Mouse (Mus musculus) macrophage (primary cell): ENCODE data around the gene Igdcc4. TPM values are rescaled to one million over a fixed set of nuclear protein-coding genes. Genes with fewer than 3 reads are reported as not detected.

Source experiments
- H3K27ac ChIP-seq: fragments of 350-480 bp; formaldehyde crosslinking; 2 replicates; pipeline ENCODE4 v1.9.0; 2021
- H3K36me3 ChIP-seq: fragments of 350-480 bp; formaldehyde crosslinking; 2 replicates; pipeline ENCODE4 v1.9.0; 2021; ENCODE audit errors: inconsistent target
- H3K4me3 ChIP-seq: fragments of 350-480 bp; formaldehyde crosslinking; 2 replicates; pipeline ENCODE4 v1.9.0; 2021; ENCODE audit errors: inconsistent target
- H3K79me2 ChIP-seq: fragments of 350-480 bp; formaldehyde crosslinking; 2 replicates; pipeline ENCODE4 v1.9.0; 2021; ENCODE audit errors: inconsistent target
- WGBS: methylation state at CpG from one replicate; pipeline ENCODE4 v1.1.7; 2026; ENCODE audit warnings: inconsistent platforms; ENCODE audit not compliant: missing documents; 5-methylcytosine and 5-hydroxymethylcytosine counted together
- polyA plus RNA-seq: library from polyadenylated mRNA; stranded (reverse); fragments of 250-400 nt; gene quantifications from 3 replicates; pipeline ENCODE4 v1.2.4, GENCODE M21; 2018; ENCODE audit warnings: inconsistent platforms

Gene Igdcc4
- polyA plus RNA-seq, 1 experiment from 2014 or later, result 0.07 TPM

- Histone ChIP-seq H3K36me3 (no peaks in the 10 kb centered on the region), H3K27ac (no peak overlapping the region), H3K79me2 (no peaks in the 10 kb centered on the region), H3K4me3 (no peak overlapping the region)
- 79% methylated on average over 6 of the region's 6 CpGs for WGBS
These were observed 56.3 kb downstream of the Igdcc4 start for GRCm38 (mm10) chr9:65157631-65158030.

DNA sequence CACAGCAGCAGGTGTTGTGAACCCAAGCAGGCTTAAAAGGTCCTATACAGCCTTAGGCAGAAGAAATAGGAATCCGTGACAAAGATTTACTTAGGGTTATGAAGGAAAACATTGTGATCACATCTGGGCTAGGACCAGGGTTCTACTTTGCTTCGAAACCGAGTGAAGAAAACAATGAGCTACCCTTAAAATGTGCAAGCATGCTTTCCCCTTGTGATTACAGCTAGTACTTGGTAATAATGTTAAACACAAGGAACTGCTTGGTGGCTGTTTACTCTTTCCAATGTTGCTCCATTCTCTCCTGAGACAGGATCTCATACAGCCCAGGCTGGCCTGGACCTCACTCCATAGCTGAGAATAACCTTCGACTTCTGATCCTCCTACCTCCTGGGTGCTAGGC is 59.9 kb downstream of the Igdcc4 start:
- Histone ChIP-seq H3K27ac (no peak overlapping the region), H3K79me2 (no peaks in the 10 kb centered on the region), H3K36me3 (no peaks in the 10 kb centered on the region), H3K4me3 (no peak overlapping the region)
- 70% methylated on average over 4 of the region's 4 CpGs for WGBS

DNA sequence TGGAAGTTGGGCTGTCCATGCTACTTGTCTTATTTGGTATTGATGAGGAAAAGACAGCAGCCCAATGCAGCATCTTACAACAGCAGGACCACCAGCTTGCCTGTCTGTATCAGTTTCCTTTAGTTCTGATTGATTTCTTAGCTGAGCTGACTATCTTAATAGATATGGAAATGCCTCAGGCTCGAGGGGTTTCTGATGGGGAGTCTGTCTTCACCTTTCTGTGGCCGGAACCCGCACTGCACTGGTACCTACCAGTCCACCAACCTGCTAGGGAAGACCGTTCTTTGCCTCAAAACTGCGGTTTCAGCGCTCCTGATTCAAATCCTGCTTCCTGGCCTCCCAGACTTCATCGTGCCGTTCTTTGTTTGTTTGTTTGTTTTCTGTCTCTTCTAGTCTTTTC is 60.6 kb downstream of the Igdcc4 start:
- H3K4me3 ChIP-seq, result no peak overlapping the region
- H3K27ac ChIP-seq, result no peak overlapping the region
- 26% methylated on average over 8 of the region's 8 CpGs for WGBS
- no peaks in the 10 kb centered on the region for H3K36me3 ChIP-seq
- no peaks in the 10 kb centered on the region for H3K79me2 ChIP-seq

DNA sequence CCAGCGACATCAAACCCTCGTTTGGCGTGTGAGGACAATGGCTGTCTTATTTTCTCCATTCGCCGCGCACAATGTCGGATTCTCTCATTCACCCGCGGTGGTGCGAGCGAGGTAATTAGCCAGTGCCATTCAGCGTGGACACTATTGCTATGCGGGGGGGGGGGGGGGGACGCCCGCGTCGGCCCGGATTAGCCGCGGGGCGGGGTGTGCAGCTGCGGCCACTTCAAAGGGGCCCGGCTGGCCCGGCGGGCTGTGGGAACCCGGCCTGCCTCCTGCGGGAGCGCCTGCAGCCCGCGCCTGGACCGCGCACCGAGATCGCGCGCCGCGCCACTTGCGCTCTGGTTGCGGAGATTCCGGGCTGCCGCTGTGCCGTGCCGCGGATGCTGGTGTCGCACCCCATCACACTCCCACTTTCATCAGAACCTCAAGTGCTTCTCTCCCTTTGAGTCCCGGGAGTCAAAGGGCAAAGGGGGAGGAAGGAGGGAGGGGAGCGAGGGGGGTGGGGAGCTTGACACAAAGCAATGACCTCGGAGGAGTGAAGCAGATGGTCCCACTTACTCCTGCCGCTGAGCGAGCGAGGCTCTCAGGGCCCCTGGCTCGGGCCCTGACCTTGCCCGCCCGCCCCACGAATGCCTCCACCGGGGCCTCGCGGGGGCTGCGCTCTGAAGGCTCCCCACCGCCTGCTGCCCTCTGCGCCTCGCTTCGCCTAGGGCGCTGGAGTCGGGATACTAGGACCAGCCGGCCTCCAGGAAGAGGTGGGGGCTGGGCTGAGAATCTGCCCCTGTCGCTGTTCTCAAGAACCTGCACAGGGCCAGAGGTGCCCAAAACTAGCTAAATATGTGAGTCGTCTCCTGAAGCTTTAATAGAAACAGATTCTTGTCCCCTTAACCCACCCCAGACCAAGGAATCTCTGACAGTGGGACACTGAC is 61.7 kb downstream of the Igdcc4 start:
- Histone ChIP-seq H3K27ac (no peak overlapping the region), H3K79me2 (no peaks in the 10 kb centered on the region), H3K4me3 (no peak overlapping the region), H3K36me3 (no peaks in the 10 kb centered on the region)
- WGBS, result 4% methylated on average over 66 of the region's 69 CpGs

GRCm38 (mm10) chr9:65164870-65165269 is 63.6 kb downstream of the Igdcc4 start:
- Histone ChIP-seq H3K4me3 (no peak overlapping the region), H3K27ac (no peak overlapping the region), H3K36me3 (no peaks in the 10 kb centered on the region), H3K79me2 (no peaks in the 10 kb centered on the region)
- WGBS, result 22% methylated on average over 1 of the region's 1 CpGs

DNA sequence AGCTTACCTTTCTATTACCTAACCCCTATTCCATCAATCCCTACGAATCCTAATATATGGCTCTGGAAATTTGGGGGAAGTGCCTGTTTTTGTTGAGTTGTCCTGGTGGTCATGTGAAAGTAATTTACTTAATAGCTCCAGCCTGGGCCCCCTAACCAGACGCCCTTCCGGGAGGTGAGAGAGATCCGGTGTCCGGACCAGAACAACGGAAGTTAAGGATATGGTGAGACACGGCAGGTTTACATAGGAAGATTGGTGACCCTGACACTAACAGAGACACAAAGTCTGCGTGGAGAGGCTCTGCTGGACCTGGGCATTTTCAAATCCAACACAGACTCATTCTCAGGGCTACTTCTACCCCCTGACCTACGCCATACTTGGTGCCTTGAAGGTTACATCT is 65.1 kb downstream of the Igdcc4 start:
- no peak overlapping the region for H3K27ac ChIP-seq
- no peak overlapping the region for H3K4me3 ChIP-seq
- WGBS, result 65% methylated on average over 9 of the region's 9 CpGs
- H3K79me2 ChIP-seq, result no peaks in the 10 kb centered on the region
- no peaks in the 10 kb centered on the region for H3K36me3 ChIP-seq

GRCm38 (mm10) chr9:65168534-65168933 is 67.2 kb downstream of the Igdcc4 start:
- WGBS, result 71% methylated on average over 5 of the region's 6 CpGs
- Histone ChIP-seq H3K79me2 (no peaks in the 10 kb centered on the region), H3K36me3 (no peaks in the 10 kb centered on the region), H3K27ac (no peak overlapping the region), H3K4me3 (no peak overlapping the region)

GRCm38 (mm10) chr9:65168952-65169351 is 67.7 kb downstream of the Igdcc4 start:
- 81% methylated on average over 4 of the region's 4 CpGs for WGBS

GRCm38 (mm10) chr9:65172654-65173053 is 71.4 kb downstream of the Igdcc4 start:
- no peak overlapping the region for H3K4me3 ChIP-seq
- no peaks in the 10 kb centered on the region for H3K36me3 ChIP-seq
- H3K79me2 ChIP-seq, result no peaks in the 10 kb centered on the region
- H3K27ac ChIP-seq, result no peak overlapping the region
- whole genome bisulfite sequencing, result 82% methylated on average over 9 of the region's 9 CpGs

More at GRCm38 (mm10) chr9:65168952-65169351, 67.7 kb downstream of the Igdcc4 start:
- H3K27ac ChIP-seq, result no peak overlapping the region
- H3K79me2 ChIP-seq, result no peaks in the 10 kb centered on the region
- no peak overlapping the region for H3K4me3 ChIP-seq
- no peaks in the 10 kb centered on the region for H3K36me3 ChIP-seq

DNA sequence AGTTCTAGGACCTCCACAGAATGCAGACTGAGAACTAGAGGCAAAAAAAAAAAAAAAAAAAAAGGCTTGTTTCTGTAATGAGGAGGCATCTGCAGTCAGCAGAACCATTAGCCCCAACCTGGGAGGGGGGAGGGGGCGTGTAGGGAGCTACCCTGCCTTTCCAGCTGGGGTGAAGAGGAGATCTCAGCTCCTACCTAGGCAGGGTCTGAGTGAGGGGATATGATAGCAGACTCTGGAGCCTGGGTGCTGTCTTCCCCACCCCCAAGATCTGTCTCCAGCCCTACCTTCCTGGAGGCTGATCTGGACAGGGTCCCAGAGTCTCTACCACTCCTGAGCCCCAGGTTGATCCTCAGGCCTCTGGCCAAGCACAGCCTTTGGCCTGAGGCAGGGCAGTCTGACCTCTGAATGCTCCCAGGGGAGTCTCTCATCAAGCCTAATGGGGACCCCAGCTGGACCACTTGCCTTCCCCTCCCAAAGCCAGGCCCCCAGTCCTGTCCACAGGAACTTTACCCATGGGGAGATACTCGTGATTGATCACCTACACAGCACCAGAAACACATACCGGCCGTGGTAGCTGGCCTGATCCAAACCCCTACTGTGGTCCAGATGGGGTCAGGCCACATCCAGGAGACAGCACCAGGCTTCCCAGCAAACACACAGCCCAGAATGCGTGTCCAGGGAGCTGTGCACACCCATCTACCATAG is 74.1 kb downstream of the Igdcc4 start:
- no peaks in the 10 kb centered on the region for H3K79me2 ChIP-seq
- H3K4me3 ChIP-seq, result no peak overlapping the region
- no peak overlapping the region for H3K27ac ChIP-seq
- WGBS, result 81% methylated on average over 5 of the region's 5 CpGs
- H3K36me3 ChIP-seq, result no peaks in the 10 kb centered on the region

DNA sequence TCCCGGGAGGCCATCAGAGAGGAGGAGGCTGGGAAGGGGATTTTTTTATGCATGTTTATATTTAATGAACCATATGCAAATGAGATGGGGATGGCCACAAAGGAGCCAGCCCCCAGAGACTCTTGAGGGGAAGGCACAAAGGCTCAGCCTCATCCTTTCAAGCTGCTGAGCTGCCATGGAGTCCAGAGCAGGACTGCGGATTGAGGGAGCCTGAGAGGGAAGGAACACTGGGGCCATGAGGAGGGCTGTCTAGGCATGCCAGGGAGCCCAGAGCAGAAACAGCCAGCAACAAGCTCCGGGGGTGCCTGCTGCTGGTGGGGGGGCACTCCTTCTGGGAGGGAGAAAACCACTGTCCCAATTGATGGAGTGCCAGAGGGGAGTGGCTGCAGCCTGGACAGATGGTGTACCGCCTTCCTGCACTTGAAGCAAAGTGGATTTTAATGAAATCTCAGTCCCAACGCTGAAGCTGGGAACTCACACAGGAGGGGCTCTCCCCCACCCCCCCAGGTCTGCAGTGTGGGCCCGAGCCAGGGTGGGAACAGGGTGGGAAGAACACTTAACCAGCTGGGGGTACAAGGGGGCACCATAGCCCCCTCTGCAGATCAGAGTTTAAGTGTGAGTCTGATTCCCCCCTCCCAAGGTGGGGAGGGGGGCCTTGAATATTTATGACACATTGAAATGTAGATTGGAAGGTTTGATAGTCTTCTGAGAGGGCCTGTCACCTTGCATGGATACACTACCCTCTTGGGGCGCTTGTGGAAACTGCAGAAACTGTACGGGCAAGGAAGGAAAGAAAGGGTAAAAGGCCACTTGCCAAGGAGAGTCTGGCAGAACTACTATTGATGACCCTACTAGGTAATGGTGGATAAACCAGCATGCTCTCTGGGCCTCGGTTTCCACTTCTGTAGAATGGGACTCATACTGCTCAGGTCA is 74.9 kb downstream of the Igdcc4 start:
- Histone ChIP-seq H3K27ac (no peak overlapping the region), H3K4me3 (no peak overlapping the region), H3K79me2 (no peaks in the 10 kb centered on the region), H3K36me3 (no peaks in the 10 kb centered on the region)
- WGBS, result 63% methylated on average over 8 of the region's 9 CpGs

- no peak overlapping the region for H3K27ac ChIP-seq
- no peaks in the 10 kb centered on the region for H3K36me3 ChIP-seq
- H3K4me3 ChIP-seq, result no peak overlapping the region
- H3K79me2 ChIP-seq, result no peaks in the 10 kb centered on the region
- WGBS, result 94% methylated on average over 3 of the region's 3 CpGs
These were observed 76.2 kb downstream of the Igdcc4 start for GRCm38 (mm10) chr9:65177497-65177896.

DNA sequence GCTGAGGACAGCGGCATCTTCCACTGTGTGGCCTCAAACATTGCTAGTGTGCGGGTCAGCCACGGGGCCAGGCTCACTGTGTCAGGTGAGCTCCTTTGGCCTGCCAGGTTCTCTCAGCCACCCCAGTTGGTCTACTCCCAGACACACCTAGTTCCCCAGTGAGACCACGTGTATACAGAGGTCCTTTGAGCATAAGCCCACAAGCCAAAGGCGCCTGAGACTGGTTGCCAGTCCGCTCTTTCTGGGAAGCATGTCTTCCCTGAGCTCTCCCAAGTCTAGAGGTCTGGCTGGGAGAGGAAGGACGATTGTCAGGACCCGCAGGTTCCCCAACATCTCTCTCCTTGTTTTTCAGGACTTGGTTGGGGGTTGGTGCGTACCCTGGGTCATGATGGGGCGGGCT is 76.6 kb downstream of the Igdcc4 start:
- no peak overlapping the region for H3K4me3 ChIP-seq
- no peaks in the 10 kb centered on the region for H3K36me3 ChIP-seq
- no peak overlapping the region for H3K27ac ChIP-seq
- WGBS, result 89% methylated on average over 10 of the region's 10 CpGs
- H3K79me2 ChIP-seq, result no peaks in the 10 kb centered on the region
